Mouse (Mus musculus) v-Abl transformed pro-B cells (cell line): ENCODE results near the gene Sparcl1.

Source experiments
- in situ Hi-C, 2 experiments: fragments of 400-800 bp; cut with MboI; formaldehyde crosslinking; loops; one replicate each; pipeline ENCODE4 v1.15.1; 2025; ENCODE audit not compliant: unreplicated experiment in 2 of 2

Sparcl1 gene

GRCm38 (mm10) chr5:104113491-104114172 is at the start of gene Sparcl1:
Gene Sparcl1 (minus strand): TSS chr5:104113733.
- in situ Hi-C loops: no loop called here

GRCm38 (mm10) chr5:104161390-104161789 is 47.9 kb upstream of the Sparcl1 start:
- in situ Hi-C loops: no loop called here

- in situ Hi-C loops: no loop called here
These were observed 47.0 kb upstream of the Sparcl1 start for GRCm38 (mm10) chr5:104160581-104160980.

- in situ Hi-C loops: no loop called here
These were observed 45.0 kb upstream of the Sparcl1 start for GRCm38 (mm10) chr5:104158332-104159052.

GRCm38 (mm10) chr5:104157701-104158100 is 44.2 kb upstream of the Sparcl1 start:
- in situ Hi-C loops: no loop called here

GRCm38 (mm10) chr5:104150196-104150595 is 36.7 kb upstream of the Sparcl1 start:
- in situ Hi-C loops: no loop called here

- in situ Hi-C loops: no loop called here
These were observed 35.8 kb upstream of the Sparcl1 start for GRCm38 (mm10) chr5:104149349-104149748.

- in situ Hi-C loops: no loop called here
These were observed 30.5 kb upstream of the Sparcl1 start for GRCm38 (mm10) chr5:104144057-104144456.

GRCm38 (mm10) chr5:104141067-104141466 is 27.5 kb upstream of the Sparcl1 start:
- in situ Hi-C loops: no loop called here

GRCm38 (mm10) chr5:104137920-104138541 is 24.5 kb upstream of the Sparcl1 start:
- in situ Hi-C loops: no loop called here

GRCm38 (mm10) chr5:104133752-104134151 is 20.2 kb upstream of the Sparcl1 start:
- in situ Hi-C loops: no loop called here

- in situ Hi-C loops: no loop called here
These were observed 18.0 kb upstream of the Sparcl1 start for GRCm38 (mm10) chr5:104131544-104131943.

GRCm38 (mm10) chr5:104130891-104131290 is 17.4 kb upstream of the Sparcl1 start:
- in situ Hi-C loops: no loop called here

- in situ Hi-C loops: no loop called here
These were observed 14.9 kb upstream of the Sparcl1 start for GRCm38 (mm10) chr5:104128281-104129031.

GRCm38 (mm10) chr5:104127351-104127750 is 13.8 kb upstream of the Sparcl1 start:
- in situ Hi-C loops: no loop called here

- in situ Hi-C loops: no loop called here
These were observed 13.2 kb upstream of the Sparcl1 start for GRCm38 (mm10) chr5:104126561-104127320.

GRCm38 (mm10) chr5:104124016-104124658 is 10.6 kb upstream of the Sparcl1 start:
- in situ Hi-C loops: no loop called here

- in situ Hi-C loops: no loop called here
These were observed 2.4 kb upstream of the Sparcl1 start for GRCm38 (mm10) chr5:104115890-104116289.

GRCm38 (mm10) chr5:104115118-104115517 is 1.6 kb upstream of the Sparcl1 start:
- in situ Hi-C loops: no loop called here

GRCm38 (mm10) chr5:104112511-104112910 is 1.0 kb downstream of the Sparcl1 start:
- in situ Hi-C loops: no loop called here
